13 mouse cellular contexts compared by ENCODE assay signal in genomic region chr10:81484441-81485059, GRCm38 (mm10). TPM values are rescaled to one million over a fixed set of nuclear protein-coding genes. Genes with fewer than 3 reads are reported as not detected.
DNase-seq lines count a peak whose midpoint lies in the region; ATAC-seq and TF ChIP-seq lines count a peak whose summit lies in the region.
"Had no signal": no experiment of that assay in that cellular context is flagged by ENCODE, and none has a peak within 500 bp of the region (broad histone marks: within the 10 kb centered on the region; RNA-seq: fewer than 3 reads in every experiment).

No protein-coding gene starts in this region.

- peaks cover 17% of the 10 kb centered on the region for H3K4me1 ChIP-seq in forebrain, postnatal 0 days (ENCODE audit: insufficient read depth)
- H3K4me1 ChIP-seq in midbrain, embryonic 11.5 days (ENCODE audit: control insufficient read depth, insufficient read depth, low read length), result peaks cover 18% of the 10 kb centered on the region

- ATAC-seq in forebrain, postnatal 0 days, result peak; percentile 27
- peak; percentile 51 for ATAC-seq in midbrain, embryonic 11.5 days (ENCODE audit: low FRiP score)
- no peak for ATAC-seq in megakaryocyte, adult 5-6 weeks (ENCODE audit: poor library complexity, severe bottlenecking)

- H3K4me2 ChIP-seq in forebrain, postnatal 0 days (ENCODE audit: low read depth), result no peak overlapping the region
- no peak overlapping the region for H3K4me2 ChIP-seq in midbrain, embryonic 11.5 days
- H3K4me2 ChIP-seq: embryonic facial prominence, embryonic 13.5 days; lung, embryonic 14.5 days had no signal

- WGBS in forebrain, postnatal 0 days, result 39% methylated on average over 6 of the region's 6 CpGs
- WGBS in midbrain, embryonic 11.5 days, result 56% methylated on average over 6 of the region's 6 CpGs

- H3K27me3 ChIP-seq in forebrain, postnatal 0 days (ENCODE audit: insufficient read depth, low read length), result no peaks in the 10 kb centered on the region
- H3K27me3 ChIP-seq in midbrain, embryonic 11.5 days (ENCODE audit: control insufficient read depth, insufficient read depth, low read length), result peaks cover 10% of the 10 kb centered on the region

- TF ChIP-seq CTCF in forebrain, postnatal 0 days (IDR thresholded peaks at IDR 0.05; ENCODE audit: low read depth), result no peak

- 0 out of 2 replicates have a peak overlapping the region, but pooled peaks have one; percentile 18 for H3K9ac ChIP-seq in forebrain, postnatal 0 days
- no peak overlapping the region for H3K9ac ChIP-seq in midbrain, embryonic 11.5 days (ENCODE audit: low read length)
- H3K9ac ChIP-seq: embryonic facial prominence, embryonic 13.5 days; lung, embryonic 14.5 days had no signal

- peak; percentile 62 to 81 for DNase-seq in right cerebral cortex, postnatal 10 days (ENCODE audit: low spot score in 2 of 2)
- no peak for DNase-seq in right cerebral cortex, postnatal 25 days
- peak; percentile 52 for DNase-seq in forebrain, postnatal 0 days
- DNase-seq in midbrain, embryonic 11.5 days (ENCODE audit: low spot score, missing footprints), result peak; percentile 87
- DNase-seq in ovary, postnatal 10 days (ENCODE audit: low spot score), result no peak
- DNase-seq in thymus, adult 18-20 months, result no peak
- DNase-seq: adrenal gland, postnatal 36 days; heart, postnatal 36 days had no signal

- no peak overlapping the region for H3K4me3 ChIP-seq in forebrain, postnatal 0 days (ENCODE audit: low read depth, low read length)
- no peak overlapping the region for H3K4me3 ChIP-seq in midbrain, embryonic 11.5 days (ENCODE audit: low read depth, low read length)
- H3K4me3 ChIP-seq: embryonic facial prominence, embryonic 13.5 days; heart, adult 2 months had no signal

- peaks cover 36% of the 10 kb centered on the region for H3K36me3 ChIP-seq in forebrain, postnatal 0 days (ENCODE audit: insufficient read depth)
- peaks cover 11% of the 10 kb centered on the region for H3K36me3 ChIP-seq in midbrain, embryonic 11.5 days (ENCODE audit: control insufficient read depth, insufficient read depth, low read length)

- H3K9me3 ChIP-seq in forebrain, postnatal 0 days (ENCODE audit: low read length), result no peaks in the 10 kb centered on the region
- no peaks in the 10 kb centered on the region for H3K9me3 ChIP-seq in midbrain, embryonic 11.5 days (ENCODE audit: control insufficient read depth, low read length)
- H3K9me3 ChIP-seq: embryonic facial prominence, embryonic 13.5 days had no signal

- H3K27ac ChIP-seq in forebrain, postnatal 0 days (ENCODE audit: low read depth, low read length), result peak overlapping the region; percentile 73
- H3K27ac ChIP-seq in midbrain, embryonic 11.5 days (ENCODE audit: low read depth, low read length), result peak overlapping the region; percentile 44
- H3K27ac ChIP-seq: embryonic facial prominence, embryonic 13.5 days; heart, adult 2 months had no signal

RNA-seq across cellular contexts. Expression of gene Celf5, which starts 2.0 kb away (rescaled TPM):
- total RNA-seq in forebrain, postnatal 0 days (2014; rRNA removed), result 122 and 166 TPM in 2 replicates
- polyA plus RNA-seq in forebrain, postnatal 0 days (2015; fragmentation: Nextera tagmentation; extraction: Ambion mirVana), result 59.9 and 71.3 TPM in 2 replicates
- polyA plus RNA-seq in midbrain, embryonic 11.5 days (2014; fragmentation: Nextera tagmentation; extraction: Ambion mirVana), result 10.0 and 13.1 TPM in 2 replicates
- not detected in 2 replicates for total RNA-seq in megakaryocyte, adult 5-6 weeks (2015)
- 0.24 TPM in 1 of 2 replicates, not detected in the other for total RNA-seq in megakaryocyte, adult 5-6 weeks (2017)
- total RNA-seq: monocyte, adult 5-6 weeks had no signal

RNA-seq across cellular contexts. Expression of gene Ncln, which starts 11.6 kb away (rescaled TPM):
- total RNA-seq in forebrain, postnatal 0 days (2014; rRNA removed), result 83.3 and 105 TPM in 2 replicates
- 57.1 and 65.0 TPM in 2 replicates for polyA plus RNA-seq in forebrain, postnatal 0 days (2015; fragmentation: Nextera tagmentation; extraction: Ambion mirVana)
- polyA plus RNA-seq in midbrain, embryonic 11.5 days (2014; fragmentation: Nextera tagmentation; extraction: Ambion mirVana), result 40.4 and 44.5 TPM in 2 replicates
- 55.8 and 62.8 TPM in 2 replicates for total RNA-seq in megakaryocyte, adult 5-6 weeks (2015)
- total RNA-seq in megakaryocyte, adult 5-6 weeks (2017), result 72.4 and 76.3 TPM in 2 replicates

RNA-seq across cellular contexts. Expression of gene S1pr4, which starts 15.4 kb away (rescaled TPM):
- total RNA-seq in forebrain, postnatal 0 days (2014; rRNA removed), result 0.38 TPM in 1 of 2 replicates, not detected in the other
- polyA plus RNA-seq in forebrain, postnatal 0 days (2015; fragmentation: Nextera tagmentation; extraction: Ambion mirVana), result 0.31 and 0.39 TPM in 2 replicates
- 0.37 and 0.43 TPM in 2 replicates for polyA plus RNA-seq in midbrain, embryonic 11.5 days (2014; fragmentation: Nextera tagmentation; extraction: Ambion mirVana)
- 22.8 and 23.9 TPM in 2 replicates for total RNA-seq in megakaryocyte, adult 5-6 weeks (2015)
- 28.1 and 29.3 TPM in 2 replicates for total RNA-seq in megakaryocyte, adult 5-6 weeks (2017)

RNA-seq across cellular contexts. Expression of gene Nfic, which starts 29.1 kb away (rescaled TPM):
- 9.0 and 14.5 TPM in 2 replicates for total RNA-seq in forebrain, postnatal 0 days (2014; rRNA removed)
- 14.8 and 23.1 TPM in 2 replicates for polyA plus RNA-seq in forebrain, postnatal 0 days (2015; fragmentation: Nextera tagmentation; extraction: Ambion mirVana)
- polyA plus RNA-seq in midbrain, embryonic 11.5 days (2014; fragmentation: Nextera tagmentation; extraction: Ambion mirVana), result 6.6 and 6.9 TPM in 2 replicates
- 51.4 and 54.5 TPM in 2 replicates for total RNA-seq in megakaryocyte, adult 5-6 weeks (2015)
- total RNA-seq in megakaryocyte, adult 5-6 weeks (2017), result 6.2 and 8.6 TPM in 2 replicates

RNA-seq across cellular contexts. Expression of gene Gna15, which starts 39.5 kb away (rescaled TPM):
- 1.3 and 1.5 TPM in 2 replicates for total RNA-seq in forebrain, postnatal 0 days (2014; rRNA removed)
- polyA plus RNA-seq in forebrain, postnatal 0 days (2015; fragmentation: Nextera tagmentation; extraction: Ambion mirVana), result 1.3 and 1.6 TPM in 2 replicates
- 1.1 and 1.4 TPM in 2 replicates for polyA plus RNA-seq in midbrain, embryonic 11.5 days (2014; fragmentation: Nextera tagmentation; extraction: Ambion mirVana)
- 34.3 and 35.9 TPM in 2 replicates for total RNA-seq in megakaryocyte, adult 5-6 weeks (2015)
- total RNA-seq in megakaryocyte, adult 5-6 weeks (2017), result 31.5 and 42.4 TPM in 2 replicates

Comparison
In these comparisons a context has a peak if more than half of its experiments do, and no peak if none do; other contexts are left out.
1. DNase-seq: peak in right cerebral cortex, postnatal 10 days (2 of 2), forebrain, postnatal 0 days (single experiment) and midbrain, embryonic 11.5 days (single experiment); none in right cerebral cortex, postnatal 25 days (single experiment), ovary, postnatal 10 days (single experiment) and thymus, adult 18-20 months (0 of 2).
2. RNA of gene Celf5, which starts 2.0 kb away (total RNA-seq): 122 to 166 TPM in forebrain, postnatal 0 days; 0.24 TPM in megakaryocyte, adult 5-6 weeks; every median in the first group is over 10 times any median in the second.
3. RNA of gene S1pr4, which starts 15.4 kb away (total RNA-seq): 22.8 to 29.3 TPM in megakaryocyte, adult 5-6 weeks; 0.38 TPM in forebrain, postnatal 0 days; every median in the first group is over 10 times any median in the second.